Mouse (Mus musculus): Measurements from ENCODE around the gene Agtrap.

DNA sequence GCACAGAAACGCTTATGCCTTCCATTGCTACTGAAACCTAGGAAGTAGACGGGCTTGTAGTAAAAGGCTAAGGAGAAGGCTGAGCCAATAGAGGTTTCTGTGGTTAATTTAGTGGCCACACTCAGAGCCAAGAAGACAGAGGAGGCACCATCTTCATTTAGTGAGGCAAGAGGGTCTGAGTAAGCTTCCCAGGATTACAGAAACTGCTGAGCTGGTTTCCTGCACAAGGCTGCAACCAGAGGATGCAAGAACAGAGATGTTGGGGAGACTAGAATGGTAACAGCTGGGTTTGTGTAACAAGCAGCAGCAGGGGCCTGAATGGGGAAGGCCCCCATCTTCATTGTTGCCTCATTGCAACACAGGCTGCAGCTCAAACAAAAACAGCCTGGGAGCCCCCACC, 40.8 kb upstream of the Agtrap start:
- TF ChIP-seq CTCF (IDR thresholded peaks at IDR 0.05; ENCODE audit: low read depth, low read length) = no peak
- no peak for TF ChIP-seq POLR2A (IDR thresholded peaks at IDR 0.05; ENCODE audit: borderline replicate concordance, low read depth, low read length)
